Mouse (Mus musculus): Measurements from ENCODE around the gene Efnb1. TPM values are rescaled to one million over a fixed set of nuclear protein-coding genes. Genes with fewer than 3 reads are reported as not detected.

The Efnb1 gene
- total and polyA plus RNA-seq, 2 experiments from 2014 or later = 26.6 to 48.9 TPM

DNA sequence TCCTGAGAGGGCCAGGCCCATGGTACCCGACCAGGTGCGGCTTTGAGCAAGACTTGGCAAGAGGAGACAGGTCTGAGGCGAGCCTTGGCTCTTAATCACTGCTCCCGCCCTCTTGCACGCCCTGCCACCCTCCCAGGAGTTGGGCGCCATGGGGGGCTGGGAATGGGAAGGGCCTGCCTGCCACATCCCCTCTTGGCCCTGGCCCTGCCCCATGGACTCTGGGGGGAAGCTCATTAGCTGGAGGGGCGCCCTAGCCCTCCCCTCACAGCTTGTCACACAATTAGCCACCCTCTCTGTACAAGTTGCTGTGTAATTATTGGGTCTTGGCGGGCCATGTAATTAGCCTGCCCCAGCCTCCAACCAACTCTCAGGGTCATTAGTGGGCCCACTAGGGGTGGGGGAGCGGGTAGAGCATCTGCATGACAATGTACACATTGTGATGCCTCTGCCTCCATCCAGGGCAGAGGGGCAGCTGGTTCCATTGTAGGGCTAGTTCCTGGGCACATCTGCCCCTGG lies 49.2 kb downstream of the Efnb1 start:
- Histone ChIP-seq H3K4me3 (ENCODE audit: low read depth, low read length) (no peak overlapping the region), H3K36me3 (ENCODE audit: insufficient read depth) (no peaks in the 10 kb centered on the region), H3K4me1 (ENCODE audit: insufficient read depth) (no peaks in the 10 kb centered on the region), H3K27me3 (ENCODE audit: insufficient read depth, low read length) (no peaks in the 10 kb centered on the region), H3K9me3 (ENCODE audit: low read length) (no peaks in the 10 kb centered on the region), H3K4me2 (ENCODE audit: low read depth) (no peak overlapping the region), H3K27ac (ENCODE audit: low read depth, low read length) (no peak overlapping the region), H3K9ac (no peak overlapping the region)
- peak; percentile 6 for DNase-seq
- peak; percentile 73 for ATAC-seq
- WGBS = 36% methylated on average over 8 of the region's 9 CpGs
- TF ChIP-seq CTCF (IDR thresholded peaks at IDR 0.05; ENCODE audit: low read depth) = no peak

DNA sequence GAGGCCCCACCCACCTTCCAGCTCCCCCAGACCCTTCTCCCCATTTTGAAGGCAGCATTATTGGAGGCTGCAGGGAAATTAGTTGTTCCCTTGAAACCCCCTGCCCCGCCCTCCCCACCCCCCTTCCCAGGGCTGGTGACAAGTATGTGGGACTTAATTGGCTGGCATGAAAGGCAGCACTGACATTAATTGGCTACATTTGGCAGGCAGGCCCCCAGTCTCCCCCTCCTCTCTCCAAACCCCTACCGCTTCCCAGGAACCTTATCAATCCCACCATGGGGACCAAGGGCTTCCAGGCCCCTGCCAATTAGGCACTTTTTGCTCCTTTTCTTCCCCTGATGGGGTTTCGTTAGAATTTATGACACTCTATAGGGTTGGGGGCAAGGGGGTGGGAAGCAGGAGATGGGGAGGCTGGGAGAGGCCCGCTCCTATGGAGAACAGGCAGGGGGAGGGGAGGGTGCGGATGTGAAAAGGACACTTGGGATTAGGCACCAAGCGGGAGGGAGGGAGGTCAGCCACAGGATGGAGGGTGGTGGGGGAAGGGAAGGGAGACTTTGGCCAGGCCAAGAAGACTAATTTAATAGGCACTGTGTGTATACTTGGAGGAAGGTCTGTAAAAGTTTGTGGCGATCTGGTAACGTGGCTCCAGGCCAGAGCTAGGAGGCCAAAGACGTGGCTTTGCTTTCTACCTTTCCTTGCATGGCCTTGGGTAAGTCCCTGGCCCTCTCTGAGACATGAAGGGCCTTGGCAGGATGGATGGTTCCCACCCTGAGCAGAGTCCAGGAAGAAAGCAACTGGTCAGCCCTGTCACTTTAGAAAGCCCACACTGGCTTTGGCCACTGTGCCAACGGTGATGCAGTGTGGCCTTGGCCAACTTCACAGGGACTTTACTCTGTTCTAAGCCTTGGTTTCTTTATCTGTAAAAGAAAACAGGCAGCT lies 50.8 kb downstream of the Efnb1 start:
- ATAC-seq (peak; percentile 75), DNase-seq (peak; percentile 51)
- H3K27me3 ChIP-seq (ENCODE audit: insufficient read depth, low read length) = no peaks in the 10 kb centered on the region
- no peaks in the 10 kb centered on the region for H3K4me1 ChIP-seq (ENCODE audit: insufficient read depth)
- H3K27ac ChIP-seq (ENCODE audit: low read depth, low read length) = no peak overlapping the region
- 38% methylated on average over 10 of the region's 10 CpGs for WGBS
- no peak overlapping the region for H3K4me3 ChIP-seq (ENCODE audit: low read depth, low read length)
- no peaks in the 10 kb centered on the region for H3K36me3 ChIP-seq (ENCODE audit: insufficient read depth)
- H3K9me3 ChIP-seq (ENCODE audit: low read length) = no peaks in the 10 kb centered on the region
- TF ChIP-seq CTCF (IDR thresholded peaks at IDR 0.05; ENCODE audit: low read depth) = no peak
- no peak overlapping the region for H3K9ac ChIP-seq
- H3K4me2 ChIP-seq (ENCODE audit: low read depth) = no peak overlapping the region

DNA sequence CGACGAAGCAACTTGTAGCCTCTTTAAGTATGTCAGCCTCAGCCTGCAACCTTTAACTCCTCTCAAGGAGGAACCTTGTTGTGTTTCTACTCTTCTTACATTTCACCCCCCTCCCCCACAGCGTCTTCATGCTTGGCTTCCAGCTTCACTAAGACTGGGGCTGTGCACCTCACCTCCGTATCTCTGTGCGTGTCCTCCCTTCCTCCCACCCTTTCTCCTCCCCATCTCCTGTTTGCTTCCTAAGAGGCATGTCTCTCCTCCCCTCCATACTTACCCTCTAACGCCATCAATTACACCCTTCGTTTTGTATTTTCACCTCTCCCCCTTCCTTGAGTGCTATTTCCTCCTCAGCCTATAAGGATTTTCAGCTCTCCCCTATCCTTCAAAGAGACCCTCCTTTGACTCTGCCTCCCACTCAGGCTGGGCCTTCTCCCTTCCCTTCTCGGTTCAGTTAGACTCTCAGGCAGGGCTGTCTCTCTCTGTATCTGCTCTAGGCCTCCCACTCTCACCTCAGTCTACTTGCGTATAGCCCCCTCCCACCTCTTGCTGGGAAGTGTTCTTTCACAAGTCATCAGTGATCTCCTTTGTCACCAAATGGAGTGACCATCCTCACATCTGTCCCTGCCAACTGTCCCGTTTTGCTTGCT lies 55.6 kb downstream of the Efnb1 start:
- Histone ChIP-seq H3K9ac (no peak overlapping the region), H3K9me3 (ENCODE audit: low read length) (no peaks in the 10 kb centered on the region), H3K4me1 (ENCODE audit: insufficient read depth) (no peaks in the 10 kb centered on the region), H3K36me3 (ENCODE audit: insufficient read depth) (no peaks in the 10 kb centered on the region), H3K4me3 (ENCODE audit: low read depth, low read length) (no peak overlapping the region), H3K27me3 (ENCODE audit: insufficient read depth, low read length) (no peaks in the 10 kb centered on the region), H3K27ac (ENCODE audit: low read depth, low read length) (no peak overlapping the region), H3K4me2 (ENCODE audit: low read depth) (no peak overlapping the region)
- 75% methylated on average over 10 of the region's 10 CpGs for WGBS
- ATAC-seq (no peak), DNase-seq (no peak)
- TF ChIP-seq CTCF (IDR thresholded peaks at IDR 0.05; ENCODE audit: low read depth) = no peak

DNA sequence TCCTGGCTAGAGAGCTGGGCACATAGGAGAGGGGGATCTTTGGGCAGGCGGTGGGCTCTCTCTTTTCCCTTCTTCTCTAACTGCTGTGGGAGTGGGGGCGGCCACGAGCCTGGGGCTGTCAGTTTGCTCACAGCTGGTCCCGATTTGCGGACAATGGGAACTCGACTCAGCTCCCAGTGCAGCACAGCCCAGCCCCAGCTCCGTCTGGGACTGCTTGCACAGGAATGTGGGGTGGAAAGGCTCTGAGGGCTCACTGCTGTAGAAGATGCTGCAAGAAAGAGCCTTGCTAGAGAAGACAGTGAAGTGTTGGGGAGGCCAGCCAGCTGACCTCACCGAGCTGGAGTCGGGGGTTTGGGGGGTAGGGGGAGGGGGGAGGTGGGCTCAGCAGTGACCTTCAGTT lies 61.0 kb downstream of the Efnb1 start:
- H3K4me3 ChIP-seq (ENCODE audit: low read depth, low read length) = no peak overlapping the region
- no peak for ATAC-seq
- 42% methylated on average over 9 of the region's 9 CpGs for WGBS

DNA sequence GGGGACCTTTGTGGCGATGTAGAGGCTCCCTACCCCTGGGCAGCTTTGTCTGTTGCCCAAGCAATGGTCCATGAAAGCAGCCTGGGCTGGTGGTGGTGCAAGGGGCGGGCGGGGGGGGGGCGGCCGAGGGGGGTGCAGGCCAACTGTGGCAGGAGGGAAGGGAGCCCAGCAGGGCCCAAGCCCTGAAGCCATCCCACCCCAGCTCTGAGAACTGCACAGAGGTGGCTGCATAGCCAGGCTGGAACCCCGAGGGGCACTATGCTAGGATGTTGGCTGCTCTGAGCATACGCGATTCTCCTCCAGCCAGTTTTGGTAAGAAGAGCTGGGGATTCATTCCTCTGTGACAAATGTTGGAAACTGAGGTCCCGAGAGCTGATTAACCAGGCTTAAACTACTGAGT lies 62.6 kb downstream of the Efnb1 start:
- peak overlapping the region; percentile 7; the same call in 1 of the 2 replicates for H3K4me3 ChIP-seq (ENCODE audit: low read depth, low read length)
- 33% methylated on average over 6 of the region's 9 CpGs for WGBS

More for the DNA sequence above, 61.0 kb downstream of the Efnb1 start:
- Histone ChIP-seq H3K27me3 (ENCODE audit: insufficient read depth, low read length) (no peaks in the 10 kb centered on the region), H3K4me2 (ENCODE audit: low read depth) (no peak overlapping the region), H3K36me3 (ENCODE audit: insufficient read depth) (no peaks in the 10 kb centered on the region), H3K27ac (ENCODE audit: low read depth, low read length) (no peak overlapping the region), H3K9ac (no peak overlapping the region), H3K9me3 (ENCODE audit: low read length) (no peaks in the 10 kb centered on the region), H3K4me1 (ENCODE audit: insufficient read depth) (no peaks in the 10 kb centered on the region)
- no peak for TF ChIP-seq CTCF (IDR thresholded peaks at IDR 0.05; ENCODE audit: low read depth)
- DNase-seq = no peak

More for the DNA sequence above, 62.6 kb downstream of the Efnb1 start:
- DNase-seq (no peak), ATAC-seq (peak; percentile 74)
- peak overlapping the region; percentile 44 for H3K4me2 ChIP-seq (ENCODE audit: low read depth)
- no peaks in the 10 kb centered on the region for H3K4me1 ChIP-seq (ENCODE audit: insufficient read depth)
- H3K9ac ChIP-seq = peak overlapping the region; percentile 46
- TF ChIP-seq CTCF (IDR thresholded peaks at IDR 0.05; ENCODE audit: low read depth) = no peak
- H3K27ac ChIP-seq (ENCODE audit: low read depth, low read length) = peak overlapping the region; percentile 81
- no peaks in the 10 kb centered on the region for H3K27me3 ChIP-seq (ENCODE audit: insufficient read depth, low read length)
- no peaks in the 10 kb centered on the region for H3K36me3 ChIP-seq (ENCODE audit: insufficient read depth)
- H3K9me3 ChIP-seq (ENCODE audit: low read length) = no peaks in the 10 kb centered on the region

Other genes with a start within 250 kb of the Efnb1 start
- gene Ophn1, start 245.1 kb upstream of the Efnb1 start, total RNA-seq (2014; rRNA removed) = 42.1 and 46.5 TPM in 2 replicates
- 16.9 and 26.8 TPM in 2 replicates for gene Ophn1, start 245.1 kb upstream of the Efnb1 start, polyA plus RNA-seq (2015; fragmentation: Nextera tagmentation; extraction: Ambion mirVana)
- gene Yipf6, start 199.8 kb upstream of the Efnb1 start, total RNA-seq (2014; rRNA removed) = 30.1 and 39.8 TPM in 2 replicates
- 6.9 and 11.9 TPM in 2 replicates for gene Yipf6, start 199.8 kb upstream of the Efnb1 start, polyA plus RNA-seq (2015; fragmentation: Nextera tagmentation; extraction: Ambion mirVana)
- 6.3 and 6.7 TPM in 2 replicates for gene Stard8, start 132.9 kb upstream of the Efnb1 start, total RNA-seq (2014; rRNA removed)
- gene Stard8, start 132.9 kb upstream of the Efnb1 start, polyA plus RNA-seq (2015; fragmentation: Nextera tagmentation; extraction: Ambion mirVana) = 2.9 TPM in 2 replicates

All from forebrain, postnatal 0 days (tissue).